Mouse (Mus musculus) hindbrain, embryonic 15.5 days (tissue): ENCODE measurements around the gene Esrra. TPM values are rescaled to one million over a fixed set of nuclear protein-coding genes. Genes with fewer than 3 reads are reported as not detected.
"Not testable (repeated sequence)": the region's sequence is repeated elsewhere in the genome, so short reads cannot be mapped to it uniquely, and the experiment has no call there.

Experiments used
- ATAC-seq: fragments of 200-750 bp; cut with Nextera tagmentation; 2 replicates; pipeline ENCODE4 v1.8.0; 2017; ENCODE audit warnings: low read depth, moderate number of reproducible peaks, moderate TSS enrichment; ENCODE audit not compliant: low FRiP score
- H3K27ac ChIP-seq: fragments of 300-500 bp; sonication (generic); replicated peaks from 2 replicates; pipeline ENCODE4 v1.5.1; 2015; ENCODE audit warnings: mild to moderate bottlenecking, inconsistent platforms
- H3K27me3 ChIP-seq: fragments of 300-500 bp; sonication (generic); 2 replicates; pipeline ENCODE4 v1.6.1; 2015; ENCODE audit warnings: control low read depth, inconsistent platforms
- H3K36me3 ChIP-seq: fragments of 300-500 bp; sonication (generic); 2 replicates; pipeline ENCODE4 v1.6.1; 2015; ENCODE audit warnings: control low read depth, inconsistent platforms
- H3K4me1 ChIP-seq: fragments of 300-500 bp; sonication (generic); replicated peaks from 2 replicates; pipeline ENCODE4 v1.6.1; 2015; ENCODE audit warnings: control low read depth, inconsistent platforms
- H3K4me2 ChIP-seq: fragments of 300-500 bp; sonication (generic); 2 replicates; pipeline ENCODE4 v1.6.1; 2015; ENCODE audit warnings: moderate library complexity, mild to moderate bottlenecking, inconsistent platforms
- H3K4me3 ChIP-seq: fragments of 300-500 bp; sonication (generic); 2 replicates; pipeline ENCODE4 v1.5.1; 2015; ENCODE audit warnings: mild to moderate bottlenecking, inconsistent platforms
- H3K9ac ChIP-seq: fragments of 300-500 bp; sonication (generic); 2 replicates; pipeline ENCODE4 v1.6.1; 2015; ENCODE audit warnings: inconsistent platforms
- H3K9me3 ChIP-seq: fragments of 300-500 bp; sonication (generic); 2 replicates; pipeline ENCODE4 v1.6.1; 2016; ENCODE audit warnings: control low read depth, inconsistent platforms
- WGBS: fragments of 180-500 bp; shearing (Covaris S2); methylation state at CpG from one replicate; pipeline ENCODE4 v1.1.7; 2015; 5-methylcytosine and 5-hydroxymethylcytosine counted together
- polyA plus RNA-seq: library from polyadenylated mRNA; unstranded; fragments of >200 nt; fragmentation: Nextera tagmentation; extraction: Ambion mirVana; gene quantifications from 2 replicates; pipeline ENCODE4 v1.2.1, GENCODE M21; 2015

Gene Esrra
- polyA plus RNA-seq, 1 experiment from 2014 or later: 18.7 TPM

GRCm38 (mm10) chr19:6905498-6906159 is 16.0 kb downstream of the Esrra start:
- Histone ChIP-seq H3K4me1 (peaks cover 26% of the 10 kb centered on the region), H3K4me3 (no peak overlapping the region), H3K36me3 (peaks cover 25% of the 10 kb centered on the region), H3K9ac (no peak overlapping the region), H3K27ac (no peak overlapping the region), H3K4me2 (no peak overlapping the region), H3K27me3 (no peaks in the 10 kb centered on the region), H3K9me3 (no peaks in the 10 kb centered on the region)
- ATAC-seq: no peak
- WGBS: 98% methylated on average over 11 of the region's 11 CpGs

DNA sequence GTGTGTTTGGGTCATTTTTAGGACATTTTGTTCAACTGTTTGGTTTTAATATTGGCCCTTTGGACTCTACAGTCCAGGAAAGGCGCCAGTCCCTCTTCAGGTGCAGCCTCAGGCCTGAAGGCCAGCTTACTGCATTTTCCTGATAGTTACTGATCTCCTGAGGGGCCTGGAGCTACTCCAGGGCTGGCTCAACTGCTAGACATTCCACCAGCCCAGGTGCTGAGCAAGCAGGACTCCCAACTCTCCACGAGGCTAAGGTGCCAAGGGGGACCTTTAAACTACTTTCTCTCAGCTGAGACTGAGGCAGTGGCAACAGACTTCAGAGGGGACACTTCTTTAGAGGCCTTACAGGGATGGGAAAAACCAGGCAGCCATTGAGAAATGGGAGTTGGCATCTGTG is 16.8 kb downstream of the Esrra start:
- WGBS: 85% methylated on average over 2 of the region's 2 CpGs
- no peak overlapping the region for H3K27ac ChIP-seq
- no peaks in the 10 kb centered on the region for H3K9me3 ChIP-seq
- no peak overlapping the region for H3K9ac ChIP-seq
- H3K4me2 ChIP-seq: no peak overlapping the region
- peaks cover 25% of the 10 kb centered on the region for H3K36me3 ChIP-seq
- H3K4me3 ChIP-seq: no peak overlapping the region
- H3K27me3 ChIP-seq: no peaks in the 10 kb centered on the region
- no peak for ATAC-seq
- H3K4me1 ChIP-seq: peaks cover 24% of the 10 kb centered on the region

GRCm38 (mm10) chr19:6903031-6903430 is 18.6 kb downstream of the Esrra start:
- 88% methylated on average over 1 of the region's 1 CpGs for WGBS

DNA sequence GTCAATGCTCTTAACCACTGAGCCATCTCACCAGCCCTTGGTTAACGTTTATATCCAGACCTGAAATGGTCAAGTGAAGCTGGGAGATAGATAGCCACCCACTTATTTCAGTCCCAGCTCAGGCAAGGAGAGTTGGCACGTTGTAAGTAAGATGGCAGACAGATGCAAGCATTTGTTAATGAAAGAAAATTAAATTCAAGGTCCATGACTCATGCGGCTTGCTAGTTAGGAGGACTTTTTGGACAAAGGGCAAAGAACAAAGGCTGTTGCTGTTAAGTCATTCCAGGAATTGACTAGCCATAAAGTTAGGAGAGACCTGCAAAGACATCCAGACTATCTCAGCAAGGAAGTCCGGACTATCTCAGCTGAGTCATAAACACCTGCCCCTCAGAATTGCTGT is 22.0 kb downstream of the Esrra start:
- Histone ChIP-seq H3K4me2 (no peak overlapping the region), H3K9ac (no peak overlapping the region), H3K9me3 (no peaks in the 10 kb centered on the region), H3K4me3 (no peak overlapping the region), H3K36me3 (peaks cover 3% of the 10 kb centered on the region; the same call in 1 of the 2 replicates), H3K27ac (no peak overlapping the region), H3K4me1 (no peaks in the 10 kb centered on the region), H3K27me3 (no peaks in the 10 kb centered on the region)
- no peak for ATAC-seq
- 81% methylated on average over 4 of the region's 4 CpGs for WGBS

More at GRCm38 (mm10) chr19:6903031-6903430, 18.6 kb downstream of the Esrra start:
- no peaks in the 10 kb centered on the region for H3K27me3 ChIP-seq
- no peak overlapping the region for H3K4me2 ChIP-seq
- no peaks in the 10 kb centered on the region for H3K9me3 ChIP-seq
- no peak overlapping the region for H3K9ac ChIP-seq
- ATAC-seq: no peak
- no peak overlapping the region for H3K27ac ChIP-seq
- H3K4me3 ChIP-seq: no peak overlapping the region
- H3K36me3 ChIP-seq: peaks cover 25% of the 10 kb centered on the region
- peaks cover 14% of the 10 kb centered on the region for H3K4me1 ChIP-seq

DNA sequence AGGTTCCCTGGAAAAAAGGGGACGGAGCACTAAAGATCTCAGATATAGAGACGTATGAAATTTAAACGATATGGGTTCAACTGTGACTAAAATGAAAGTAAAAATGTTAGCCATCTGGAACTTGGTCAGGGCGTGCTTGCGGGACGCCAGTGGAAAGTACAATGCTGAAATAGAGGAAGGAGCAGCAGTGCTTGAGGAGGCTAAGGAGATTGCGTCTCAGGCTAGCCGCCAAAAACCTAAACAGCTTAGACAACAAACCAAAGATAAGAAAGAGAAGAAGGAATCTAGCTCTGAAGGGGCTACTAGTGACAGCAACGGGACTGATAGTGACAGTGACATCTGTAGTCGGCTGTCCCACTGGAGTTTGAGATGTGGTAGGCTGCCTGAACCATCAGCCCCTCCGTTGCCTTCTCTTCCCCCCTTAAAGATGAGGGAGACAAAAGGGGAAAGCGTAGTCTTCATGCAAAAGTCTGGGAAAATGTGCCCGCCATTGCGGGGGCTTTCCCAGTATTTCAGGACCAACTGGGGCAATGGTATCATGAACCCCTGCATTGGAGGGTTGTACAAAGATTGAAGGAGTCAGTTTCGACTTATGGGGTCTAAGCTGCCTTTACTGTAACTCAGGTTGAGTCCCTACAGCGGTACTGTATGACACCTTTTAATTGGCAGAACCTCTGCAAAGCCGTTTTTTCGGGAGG is 25.9 kb downstream of the Esrra start:
- WGBS: 90% methylated on average over 18 of the region's 18 CpGs
- H3K4me1 ChIP-seq, H3K9me3 ChIP-seq, H3K27me3 ChIP-seq, H3K9ac ChIP-seq, H3K4me2 ChIP-seq, ATAC-seq, H3K27ac ChIP-seq, H3K4me3 ChIP-seq, H3K36me3 ChIP-seq: not testable (repeated sequence)

GRCm38 (mm10) chr19:6893731-6894451 is 27.7 kb downstream of the Esrra start:
- no peak overlapping the region for H3K9ac ChIP-seq
- no peaks in the 10 kb centered on the region for H3K27me3 ChIP-seq
- H3K4me3 ChIP-seq: no peak overlapping the region
- H3K4me1 ChIP-seq: no peaks in the 10 kb centered on the region
- H3K4me2 ChIP-seq: no peak overlapping the region
- H3K27ac ChIP-seq: no peak overlapping the region
- WGBS: 93% methylated on average over 14 of the region's 14 CpGs
- no peaks in the 10 kb centered on the region for H3K9me3 ChIP-seq
- H3K36me3 ChIP-seq: no peaks in the 10 kb centered on the region
- no peak for ATAC-seq

DNA sequence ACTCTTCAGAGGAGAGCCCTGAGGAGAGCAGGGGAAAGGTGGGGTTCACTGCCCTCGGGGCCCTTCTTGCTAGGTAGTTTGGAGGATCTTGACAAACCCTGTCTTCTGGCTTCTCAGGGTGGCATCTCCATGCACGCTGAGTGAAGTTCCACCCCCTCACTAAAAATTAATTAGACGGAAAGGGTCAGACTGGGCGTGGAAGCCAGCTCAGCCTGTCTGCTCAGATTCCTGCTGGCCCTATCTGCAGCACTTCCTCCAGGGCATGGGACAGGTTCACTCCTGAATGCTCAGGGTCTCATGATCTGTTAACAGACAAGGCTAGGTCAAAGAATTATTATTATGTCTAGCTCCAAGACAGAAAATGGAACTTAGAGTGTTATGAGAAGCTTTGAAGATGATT is 29.1 kb downstream of the Esrra start:
- H3K27ac ChIP-seq: no peak overlapping the region
- H3K4me1 ChIP-seq: no peaks in the 10 kb centered on the region
- WGBS: 70% methylated on average over 4 of the region's 4 CpGs
- H3K9me3 ChIP-seq: no peaks in the 10 kb centered on the region
- no peak overlapping the region for H3K4me3 ChIP-seq
- H3K9ac ChIP-seq: no peak overlapping the region
- ATAC-seq: no peak
- no peaks in the 10 kb centered on the region for H3K36me3 ChIP-seq
- H3K27me3 ChIP-seq: no peaks in the 10 kb centered on the region
- no peak overlapping the region for H3K4me2 ChIP-seq

DNA sequence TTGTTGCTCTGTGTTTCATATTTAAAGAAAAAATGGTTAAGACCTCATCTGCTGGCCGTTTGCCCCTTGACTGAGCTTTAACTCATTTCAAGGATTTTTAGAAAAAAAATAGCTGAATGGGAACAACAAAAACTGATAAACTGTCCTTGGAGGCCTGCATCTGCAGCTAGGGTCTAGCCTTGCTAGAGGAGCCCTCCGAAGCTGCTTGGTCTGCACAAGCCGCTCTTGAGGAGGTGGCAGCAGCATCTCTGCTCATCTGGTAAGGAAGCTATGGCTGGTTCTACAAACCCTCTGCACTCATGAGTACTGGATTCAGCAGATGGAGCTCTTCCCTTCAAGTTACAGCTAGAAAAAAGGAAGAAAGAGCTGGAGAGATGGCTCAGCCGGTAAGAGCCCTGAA is 43.6 kb downstream of the Esrra start:
- no peak overlapping the region for H3K9ac ChIP-seq
- 89% methylated on average over 4 of the region's 4 CpGs for WGBS
- ATAC-seq: no peak
- peaks cover 7% of the 10 kb centered on the region; the same call in 1 of the 2 replicates for H3K9me3 ChIP-seq
- H3K4me1 ChIP-seq: no peaks in the 10 kb centered on the region
- H3K4me2 ChIP-seq: no peak overlapping the region
- H3K27ac ChIP-seq: no peak overlapping the region
- no peaks in the 10 kb centered on the region for H3K36me3 ChIP-seq
- H3K27me3 ChIP-seq: no peaks in the 10 kb centered on the region
- H3K4me3 ChIP-seq: no peak overlapping the region

DNA sequence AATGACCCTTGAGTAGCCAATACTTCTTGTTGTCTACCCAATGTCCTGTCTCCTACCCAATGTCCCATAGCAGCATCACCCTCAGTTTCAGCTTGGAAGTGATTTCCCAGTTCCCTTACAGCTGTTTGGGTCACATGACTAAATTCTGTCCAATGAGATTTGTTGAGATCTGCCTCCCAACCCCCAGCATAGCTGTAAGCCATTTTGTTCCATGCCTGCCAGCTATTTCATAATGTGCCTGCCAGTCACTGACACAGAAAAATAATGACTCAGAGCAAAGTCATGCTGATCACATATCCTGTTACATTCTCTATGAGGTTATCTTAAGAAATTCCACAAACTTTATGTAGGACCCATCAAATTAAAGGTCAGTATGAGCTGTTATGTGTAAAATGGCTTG is 44.8 kb downstream of the Esrra start:
- Histone ChIP-seq H3K36me3 (no peaks in the 10 kb centered on the region), H3K4me3 (no peak overlapping the region), H3K27me3 (no peaks in the 10 kb centered on the region), H3K9ac (no peak overlapping the region), H3K27ac (no peak overlapping the region), H3K4me2 (no peak overlapping the region), H3K9me3 (peaks cover 7% of the 10 kb centered on the region; the same call in 1 of the 2 replicates), H3K4me1 (no peaks in the 10 kb centered on the region)
- ATAC-seq: no peak

GRCm38 (mm10) chr19:6875834-6876233 is 45.8 kb downstream of the Esrra start:
- no peak for ATAC-seq
- no peaks in the 10 kb centered on the region for H3K36me3 ChIP-seq
- H3K4me3 ChIP-seq: no peak overlapping the region
- no peaks in the 10 kb centered on the region for H3K4me1 ChIP-seq
- H3K4me2 ChIP-seq: no peak overlapping the region
- WGBS: 86% methylated on average over 6 of the region's 6 CpGs
- no peak overlapping the region for H3K27ac ChIP-seq
- no peaks in the 10 kb centered on the region for H3K27me3 ChIP-seq
- H3K9ac ChIP-seq: no peak overlapping the region
- H3K9me3 ChIP-seq: peaks cover 7% of the 10 kb centered on the region; the same call in 1 of the 2 replicates

DNA sequence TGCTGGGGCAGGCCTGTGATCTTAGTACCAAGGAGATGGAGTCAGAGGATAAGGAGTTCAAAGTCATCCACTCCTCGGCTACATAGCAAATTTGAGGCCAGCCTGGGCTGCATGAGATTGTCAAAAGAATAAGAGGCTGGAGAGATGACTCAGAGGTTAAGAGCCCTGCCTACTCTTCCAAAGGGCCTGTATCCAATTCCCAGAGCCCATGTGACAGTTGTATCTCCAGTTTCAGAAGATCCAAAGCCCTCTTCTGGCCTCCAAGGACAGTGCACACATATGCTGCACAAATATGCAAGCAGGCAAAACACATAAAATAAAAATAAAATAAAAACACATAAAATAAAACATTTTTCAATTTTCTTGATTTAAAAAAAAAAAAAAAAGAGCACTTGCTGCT is 47.4 kb downstream of the Esrra start:
- Histone ChIP-seq H3K9me3 (0 out of 2 replicates have a peak, but pooled peaks cover 3% of the 10 kb centered on the region), H3K27ac (no peak overlapping the region), H3K4me2 (no peak overlapping the region), H3K4me3 (no peak overlapping the region), H3K4me1 (no peaks in the 10 kb centered on the region), H3K9ac (no peak overlapping the region), H3K27me3 (no peaks in the 10 kb centered on the region), H3K36me3 (no peaks in the 10 kb centered on the region)
- ATAC-seq: no peak
- 94% methylated on average over 1 of the region's 1 CpGs for WGBS

DNA sequence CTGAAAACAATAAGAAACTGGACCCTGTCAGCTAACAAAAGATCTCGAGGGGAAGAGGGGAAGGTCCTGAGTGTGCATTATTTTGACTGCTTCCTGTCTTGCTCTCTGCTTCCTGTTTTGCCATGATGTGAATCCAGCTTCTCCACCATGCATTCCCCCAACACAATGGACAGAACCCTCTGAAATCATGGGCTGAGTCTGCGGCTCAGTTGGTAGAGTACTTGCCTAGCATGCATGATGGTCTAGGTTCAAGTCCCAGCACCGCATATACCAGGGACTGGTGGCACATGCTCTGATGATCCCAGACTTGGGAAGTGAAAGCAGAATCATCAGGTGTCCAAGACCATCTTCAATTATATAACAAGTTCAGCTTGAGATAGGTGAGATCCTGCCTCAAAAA is 48.9 kb downstream of the Esrra start:
- H3K9ac ChIP-seq: no peak overlapping the region
- H3K36me3 ChIP-seq: no peaks in the 10 kb centered on the region
- no peak overlapping the region for H3K27ac ChIP-seq
- H3K9me3 ChIP-seq: no peaks in the 10 kb centered on the region
- no peaks in the 10 kb centered on the region for H3K27me3 ChIP-seq
- H3K4me2 ChIP-seq: no peak overlapping the region
- no peaks in the 10 kb centered on the region for H3K4me1 ChIP-seq
- no peak for ATAC-seq
- H3K4me3 ChIP-seq: no peak overlapping the region
- 78% methylated on average over 3 of the region's 3 CpGs for WGBS
